Mouse (Mus musculus) cerebellum, adult (tissue): ENCODE data around the gene Adamts18.

Source experiments
- ATAC-seq: cut with Nextera tagmentation; 2 replicates; pipeline ENCODE4 v1.9.2; 2017; ENCODE audit warnings: mild to moderate bottlenecking, moderate library complexity, mixed read lengths; ENCODE audit not compliant: insufficient number of reproducible peaks, low FRiP score, low TSS enrichment

Adamts18 gene

DNA sequence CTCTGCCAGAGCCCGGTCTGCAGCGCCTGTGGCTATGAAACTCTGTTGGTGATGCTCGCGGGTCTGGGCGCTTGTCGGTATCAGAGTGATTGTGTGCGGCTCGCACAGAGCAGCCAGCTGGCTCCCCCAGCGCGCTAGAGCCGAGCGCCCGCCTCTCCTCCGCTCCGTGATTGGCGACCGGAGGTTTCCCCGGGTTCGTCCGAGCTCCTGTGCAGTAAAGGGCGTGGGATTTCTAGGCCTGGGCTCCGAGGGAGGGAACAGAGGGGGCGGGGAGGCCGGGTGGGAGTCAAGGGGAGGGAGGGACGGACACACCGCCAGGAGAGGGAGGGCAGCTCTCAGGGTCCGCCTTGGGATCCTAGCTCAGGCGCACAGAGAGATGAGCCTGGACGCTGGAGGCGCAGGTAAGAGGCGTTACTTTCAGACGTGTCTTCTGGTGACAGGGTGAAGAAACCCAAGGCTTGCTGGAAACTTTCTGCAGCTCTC, at the start of gene Adamts18:
Gene Adamts18 (minus strand): TSS at position 86 of the 483 bp plus-strand sequence.
- peak; percentile 72 for ATAC-seq

DNA sequence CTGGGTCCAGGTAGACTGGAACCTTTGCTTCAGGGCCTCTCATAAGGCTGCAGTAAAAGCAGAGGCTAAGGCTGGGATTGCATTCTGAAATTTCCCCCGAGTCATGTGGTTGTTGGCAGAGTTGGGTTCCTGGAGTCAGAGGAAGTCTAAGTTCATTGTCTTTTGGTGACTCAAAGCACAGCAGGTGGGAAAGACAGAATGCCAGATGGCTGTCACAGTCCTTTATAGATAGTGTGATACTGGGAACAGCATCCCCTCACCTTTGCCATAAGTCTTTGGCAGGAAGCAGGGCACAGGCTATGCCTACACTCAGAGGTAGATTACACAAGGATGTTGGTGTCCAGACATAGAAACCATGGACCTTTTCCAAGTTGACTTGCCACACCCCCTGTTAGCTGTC, 47.9 kb upstream of the Adamts18 start:
- no peak; the same call in 1 of the 2 replicates for ATAC-seq

DNA sequence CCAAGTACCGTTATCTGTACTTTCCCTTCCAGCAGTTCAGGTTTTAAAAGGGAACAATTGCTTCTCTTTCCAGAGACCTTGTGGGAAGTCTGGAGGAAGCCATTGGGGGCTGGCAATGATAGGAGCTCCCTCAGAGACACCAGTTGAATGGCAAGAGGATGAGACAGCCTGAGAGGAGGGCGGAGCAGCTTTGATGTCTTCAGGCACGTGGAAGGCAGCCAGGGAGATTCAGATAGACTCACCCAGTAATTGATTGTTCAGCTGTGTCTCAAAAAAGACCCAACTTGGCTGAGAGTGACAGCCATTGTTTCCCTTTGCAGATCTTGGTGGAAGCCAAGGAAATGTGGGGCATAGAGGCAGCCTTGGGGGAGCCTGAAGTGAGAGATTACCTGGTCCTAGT, 42.8 kb upstream of the Adamts18 start:
- ATAC-seq = no peak

DNA sequence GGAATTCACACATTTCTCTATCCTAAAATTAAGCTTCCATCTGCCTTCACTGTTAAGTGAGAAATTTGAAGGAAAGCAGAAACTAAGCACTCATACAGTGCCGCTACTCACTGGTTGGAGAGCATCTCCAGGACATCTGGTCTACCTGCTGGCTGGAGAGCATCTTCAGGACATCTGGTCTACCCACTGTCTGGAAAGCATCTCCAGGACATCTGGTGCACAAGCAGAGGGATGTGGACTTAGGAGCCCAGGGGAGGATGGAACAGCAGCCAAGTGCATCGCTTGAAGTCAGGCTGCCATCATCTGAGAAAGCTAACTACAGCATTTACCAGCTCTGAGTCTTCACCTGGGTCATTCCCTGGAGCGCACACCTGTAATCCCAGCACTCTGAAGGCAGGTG, 38.0 kb upstream of the Adamts18 start:
- ATAC-seq = no peak

DNA sequence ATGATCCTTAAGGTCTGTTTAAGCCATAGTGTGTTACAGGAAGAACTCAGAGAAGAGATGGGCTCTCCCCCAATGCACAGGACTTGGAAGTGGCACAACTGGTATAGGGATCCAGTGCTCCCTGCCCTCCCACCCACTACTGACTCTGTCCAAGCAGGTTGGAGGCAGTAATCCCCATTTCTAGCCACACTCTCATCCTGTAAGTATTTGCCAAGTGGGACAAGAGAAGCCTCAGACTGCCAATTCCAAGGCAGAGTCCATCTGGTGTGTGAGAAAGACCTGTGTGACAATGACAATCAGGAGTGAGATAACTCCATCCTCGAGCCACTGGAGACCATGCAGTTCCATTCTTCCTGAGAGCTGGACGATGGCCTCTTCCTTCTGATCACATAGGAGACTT, 36.6 kb upstream of the Adamts18 start:
- ATAC-seq = peak; percentile 97

DNA sequence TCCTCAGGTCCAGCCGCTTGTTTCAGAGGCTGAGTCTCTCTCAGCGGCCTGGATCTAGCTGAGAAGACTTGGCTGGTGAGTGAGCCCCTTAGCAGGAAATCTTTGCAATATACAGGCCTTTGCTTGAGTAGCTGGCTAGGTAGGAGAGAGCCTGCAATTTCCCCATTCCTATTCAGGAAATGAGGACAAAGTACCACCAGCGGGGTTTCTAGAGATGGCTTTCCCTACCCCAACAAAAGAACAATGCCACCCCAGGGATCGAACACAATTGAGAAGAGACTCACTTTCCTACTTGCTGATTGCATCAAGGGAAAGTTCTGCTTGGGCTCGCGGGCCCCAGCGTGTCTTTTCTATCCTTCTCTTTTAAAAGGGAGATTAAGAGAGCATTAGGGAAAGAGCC, 35.5 kb upstream of the Adamts18 start:
- ATAC-seq = no peak

DNA sequence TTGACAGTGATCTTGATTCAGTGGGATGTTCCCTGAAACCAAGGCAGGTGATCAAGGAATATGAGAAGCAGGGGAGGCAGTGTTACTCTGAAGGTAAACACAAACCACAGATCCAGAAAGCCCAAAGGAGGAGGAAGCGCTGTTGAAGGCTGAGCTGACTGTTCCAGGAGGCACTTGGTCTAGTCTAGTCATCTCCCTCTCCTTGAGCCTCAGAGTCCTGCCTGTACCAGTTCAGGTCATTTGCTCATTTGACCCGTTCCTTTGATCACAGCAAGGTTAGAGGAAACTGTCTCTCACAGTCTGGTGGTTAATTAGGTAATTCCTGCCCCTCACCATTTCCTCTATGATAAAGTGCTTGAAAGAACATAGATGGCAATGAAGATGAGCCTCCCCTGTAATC, 34.0 kb upstream of the Adamts18 start:
- ATAC-seq = no peak

DNA sequence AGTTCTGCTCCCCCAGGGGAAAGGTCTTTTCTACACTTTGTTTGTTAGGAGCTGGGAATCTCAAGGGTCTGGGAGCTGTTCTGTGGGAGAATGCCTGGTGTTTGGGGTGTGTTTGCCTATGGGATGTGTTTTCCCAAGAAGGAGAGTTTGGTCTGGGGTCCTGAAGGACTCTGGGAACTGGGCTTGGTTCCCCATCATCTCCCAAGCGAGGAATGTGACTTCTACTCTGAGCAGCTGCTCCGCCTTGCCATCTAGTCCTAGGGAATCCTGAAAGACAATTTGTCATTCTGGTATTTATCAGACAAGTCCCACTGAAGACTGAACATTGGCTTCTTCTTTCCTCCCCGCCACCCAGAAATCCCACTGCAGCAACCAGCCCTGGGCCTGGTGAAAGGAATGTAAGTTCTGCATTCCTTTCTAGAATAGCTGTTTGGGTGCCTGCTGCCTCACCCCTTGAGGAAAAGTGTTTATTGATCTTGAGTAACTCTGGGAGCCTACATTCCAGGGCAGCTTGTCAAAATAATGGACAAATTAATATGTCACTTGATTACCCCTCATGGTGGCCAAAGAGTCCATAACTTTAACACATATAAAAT, 30.0 kb upstream of the Adamts18 start:
- ATAC-seq = no peak

DNA sequence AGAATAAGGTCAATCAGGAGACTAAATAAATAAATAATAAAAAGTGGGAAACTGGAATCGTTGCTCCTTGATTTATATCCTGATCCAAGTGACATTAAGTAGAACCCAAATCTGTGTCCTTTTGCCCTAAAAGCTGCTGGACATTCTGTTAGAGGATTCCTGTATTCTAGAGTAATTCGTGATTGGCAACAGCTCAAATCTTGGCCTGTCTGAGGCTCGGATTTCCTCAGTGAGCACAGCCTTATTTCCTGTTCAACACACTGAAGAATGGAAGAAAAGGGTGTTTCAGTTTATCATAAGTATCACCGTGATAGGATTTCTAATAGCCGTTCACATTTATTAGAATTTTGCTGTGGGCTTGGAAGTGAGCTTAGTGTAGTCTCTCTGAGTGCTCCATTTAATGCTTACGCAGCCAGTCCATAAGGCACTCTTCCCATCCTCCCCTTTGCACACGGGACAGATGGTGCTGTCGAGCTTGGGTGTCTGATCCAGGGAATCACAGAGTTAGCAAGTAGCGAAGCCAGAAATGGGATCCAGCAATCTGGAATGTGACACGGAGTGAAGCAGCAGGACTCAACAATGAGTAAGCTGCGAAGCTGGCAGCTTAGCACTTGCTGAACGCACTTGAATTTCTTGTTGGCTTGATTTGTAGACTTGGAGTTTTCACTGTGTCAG, 25.0 kb upstream of the Adamts18 start:
- peak; percentile 99 for ATAC-seq

DNA sequence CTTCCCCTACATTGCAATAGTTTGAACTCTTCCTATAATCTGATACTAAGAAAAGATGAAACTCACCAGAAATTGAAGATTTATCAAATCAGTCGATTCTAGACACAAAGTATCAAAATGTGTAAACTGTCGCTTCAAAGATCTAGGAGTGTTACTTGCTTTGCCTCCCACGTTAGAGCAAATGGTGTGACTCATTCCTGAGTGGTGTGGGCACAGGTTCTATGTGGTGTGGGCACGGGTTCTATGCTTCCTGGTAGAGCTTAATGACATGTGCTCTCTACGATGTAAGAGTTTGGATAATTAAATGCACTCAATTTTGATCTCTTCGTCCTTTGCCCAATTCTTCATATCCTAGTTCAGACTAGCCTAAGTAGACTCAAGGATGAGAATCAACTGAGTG, 23.9 kb upstream of the Adamts18 start:
- ATAC-seq = no peak

DNA sequence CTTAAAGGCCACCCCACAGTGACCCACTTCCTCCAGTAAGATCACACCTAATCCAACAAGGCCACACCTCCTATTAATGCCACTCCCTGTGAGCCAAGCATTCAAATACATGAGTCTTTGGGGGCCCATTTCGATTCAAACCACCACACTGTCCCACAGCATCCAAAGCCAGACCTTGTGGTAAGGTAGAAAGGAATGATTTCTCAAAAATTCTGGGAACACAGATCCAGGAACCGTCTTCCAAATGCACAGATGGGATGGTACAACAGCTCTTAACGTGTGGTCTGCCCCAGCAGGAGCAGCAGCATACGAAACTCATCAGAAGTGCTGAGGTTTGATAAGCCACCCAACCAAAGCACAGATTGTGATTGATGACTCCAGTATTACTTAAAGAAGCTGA, 18.0 kb upstream of the Adamts18 start:
- no peak for ATAC-seq

DNA sequence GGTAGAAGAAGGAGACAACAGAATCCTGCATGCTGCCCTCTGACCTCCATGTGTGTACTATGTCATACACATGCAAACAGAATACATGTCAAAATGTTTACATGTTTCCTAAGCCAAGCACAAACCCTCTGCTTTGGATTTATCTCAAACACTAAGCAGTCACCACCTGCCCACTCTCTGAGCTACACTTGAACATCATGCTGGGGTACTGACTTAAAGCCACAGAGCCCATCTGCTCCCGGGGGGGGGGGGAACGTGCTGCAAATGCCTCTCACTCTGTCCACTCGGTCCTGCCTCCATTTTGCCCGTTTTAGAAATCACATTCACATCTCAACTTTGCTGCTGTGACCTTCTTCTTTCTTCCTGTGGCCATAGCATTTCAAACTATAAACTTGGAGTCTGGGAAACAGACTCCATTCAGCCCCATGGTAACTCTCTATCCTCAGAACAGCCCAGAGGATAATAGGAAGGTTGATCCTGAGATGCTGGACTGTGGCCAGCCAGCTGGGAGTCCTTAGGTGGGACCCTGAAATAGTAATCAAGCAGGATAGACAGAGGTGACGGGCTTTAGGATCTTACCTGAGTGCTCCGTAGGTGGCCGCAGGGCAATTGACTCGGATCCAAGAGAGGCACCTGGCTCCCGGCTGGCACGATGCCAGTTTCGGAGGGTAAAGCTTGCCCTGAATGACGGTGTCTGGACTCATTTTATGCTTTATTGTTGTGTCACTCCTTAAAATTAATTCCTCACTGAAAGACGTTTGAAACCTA, 17.0 kb upstream of the Adamts18 start:
- ATAC-seq = peak; percentile 64

DNA sequence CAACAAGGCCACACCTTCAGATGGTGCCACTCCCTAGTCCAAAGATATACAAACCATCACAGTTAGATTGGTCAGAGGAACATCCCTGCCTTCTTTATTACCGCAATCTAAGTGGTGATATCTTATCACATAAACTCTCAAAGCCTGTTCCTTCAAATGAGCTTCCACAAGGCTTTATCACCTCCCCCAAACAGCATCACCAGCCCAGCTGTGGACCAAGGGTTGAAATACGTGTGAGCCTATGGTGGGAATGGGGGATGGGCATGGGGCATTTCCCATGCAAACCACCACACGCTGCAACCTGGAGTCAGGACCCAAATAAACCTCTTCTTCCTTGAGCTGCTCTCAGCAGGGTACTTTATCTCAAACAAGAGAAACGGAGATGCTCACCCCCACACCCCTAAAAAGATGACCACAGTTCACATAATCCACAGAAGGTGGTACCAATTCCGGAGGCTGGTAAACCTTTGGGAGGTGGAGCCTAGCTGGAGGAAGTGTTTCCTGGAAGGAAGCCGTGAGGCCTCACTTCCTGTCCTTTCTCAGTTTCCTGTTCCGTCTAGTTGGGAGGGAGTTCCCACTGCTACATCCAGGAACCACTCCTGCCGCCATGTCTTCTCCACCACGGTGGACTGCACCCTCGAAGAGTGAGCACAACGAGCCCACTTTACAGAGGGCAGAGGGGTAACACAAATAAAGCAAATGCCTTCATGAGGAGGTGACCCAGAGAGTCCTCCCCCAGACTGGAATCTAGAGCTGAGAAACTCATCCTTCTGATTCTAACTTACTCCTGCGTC, 11.5 kb upstream of the Adamts18 start:
- no peak for ATAC-seq

DNA sequence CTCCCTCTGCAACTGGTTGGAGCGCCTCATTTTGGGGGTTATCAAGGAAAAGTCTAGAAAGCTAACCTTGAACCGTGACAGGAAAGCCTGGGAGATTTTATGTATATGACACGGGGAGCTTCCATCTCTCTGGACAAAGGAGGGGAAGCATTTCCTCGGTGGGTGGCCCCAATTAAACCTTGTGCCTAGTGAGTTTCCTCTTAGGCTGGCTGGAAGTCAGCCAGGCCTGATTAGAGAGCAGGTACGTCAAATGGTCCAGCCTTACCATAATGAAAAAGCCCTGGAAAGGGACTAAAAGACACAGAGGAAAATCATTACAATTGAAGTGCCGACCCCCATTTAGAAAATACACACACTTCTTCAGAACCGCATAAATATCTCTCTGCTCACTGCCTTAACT, 10.3 kb upstream of the Adamts18 start:
- ATAC-seq = no peak

DNA sequence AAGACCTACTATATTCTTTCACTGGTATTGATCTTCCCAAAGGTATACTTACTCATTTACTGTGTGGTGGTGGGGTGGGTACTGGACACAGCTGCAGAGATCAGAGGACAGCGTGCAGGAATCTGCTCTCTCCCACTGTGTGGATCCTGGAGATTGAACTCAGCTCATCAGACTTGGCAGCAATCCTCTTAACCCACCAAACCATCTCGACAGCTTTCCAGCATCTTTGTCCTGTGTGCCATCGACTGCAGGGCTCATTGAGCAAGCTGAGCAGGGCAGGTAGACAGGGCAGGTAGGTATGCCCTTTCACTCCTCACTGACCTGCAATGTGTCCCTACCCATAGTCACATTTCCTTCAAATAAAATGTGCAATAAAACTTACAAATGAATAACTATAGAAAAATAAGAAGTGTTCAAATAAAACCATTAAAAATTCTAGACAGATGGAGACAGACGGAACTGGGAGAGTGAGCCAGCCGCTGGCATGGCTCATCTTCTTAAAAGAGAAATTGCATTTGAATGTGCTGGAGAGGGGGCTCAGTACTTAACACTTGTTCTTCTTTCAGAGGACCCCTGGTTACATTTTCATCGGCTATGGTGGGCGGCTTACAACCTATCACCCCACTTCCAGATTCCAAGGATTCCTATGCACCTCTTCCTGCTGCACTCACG, 6.2 kb upstream of the Adamts18 start:
- ATAC-seq = no peak

DNA sequence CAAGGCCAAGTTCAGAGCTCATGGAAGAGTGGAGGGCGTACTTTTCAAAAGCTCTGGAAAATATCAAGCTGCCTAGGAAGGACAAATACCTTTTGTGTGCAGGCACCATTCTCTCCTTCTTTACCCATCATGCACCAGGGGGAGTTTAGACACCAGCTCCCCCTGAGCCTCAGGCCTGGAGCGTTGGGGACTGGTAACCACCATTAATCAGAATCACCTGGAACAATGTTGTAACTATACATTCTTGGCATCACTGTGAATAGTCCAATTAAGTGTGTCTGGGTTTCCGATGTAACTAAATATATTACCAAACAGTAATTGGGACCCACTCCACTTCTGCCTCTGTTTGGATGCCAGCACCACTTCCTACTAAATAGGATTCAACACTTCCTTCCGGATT, 5.2 kb upstream of the Adamts18 start:
- ATAC-seq = no peak

DNA sequence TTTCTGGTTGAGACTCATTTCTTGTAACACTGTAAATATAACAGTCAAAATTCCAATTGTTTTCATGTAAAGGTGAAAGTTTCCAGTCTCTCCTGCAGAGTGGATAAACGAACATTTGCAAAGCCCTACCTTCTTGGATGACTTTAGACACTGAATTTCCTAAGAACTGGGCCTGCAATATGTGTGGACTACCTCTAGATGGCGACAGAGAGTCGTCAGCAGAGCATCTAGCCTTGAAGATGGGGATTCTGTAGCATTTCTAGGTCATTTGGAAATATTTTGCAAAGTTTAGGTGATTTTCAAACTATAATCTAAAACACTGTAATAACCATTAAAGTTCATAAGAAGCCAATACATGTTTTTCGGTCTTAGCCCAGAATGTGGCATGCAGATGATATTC, 3.1 kb upstream of the Adamts18 start:
- no peak for ATAC-seq

DNA sequence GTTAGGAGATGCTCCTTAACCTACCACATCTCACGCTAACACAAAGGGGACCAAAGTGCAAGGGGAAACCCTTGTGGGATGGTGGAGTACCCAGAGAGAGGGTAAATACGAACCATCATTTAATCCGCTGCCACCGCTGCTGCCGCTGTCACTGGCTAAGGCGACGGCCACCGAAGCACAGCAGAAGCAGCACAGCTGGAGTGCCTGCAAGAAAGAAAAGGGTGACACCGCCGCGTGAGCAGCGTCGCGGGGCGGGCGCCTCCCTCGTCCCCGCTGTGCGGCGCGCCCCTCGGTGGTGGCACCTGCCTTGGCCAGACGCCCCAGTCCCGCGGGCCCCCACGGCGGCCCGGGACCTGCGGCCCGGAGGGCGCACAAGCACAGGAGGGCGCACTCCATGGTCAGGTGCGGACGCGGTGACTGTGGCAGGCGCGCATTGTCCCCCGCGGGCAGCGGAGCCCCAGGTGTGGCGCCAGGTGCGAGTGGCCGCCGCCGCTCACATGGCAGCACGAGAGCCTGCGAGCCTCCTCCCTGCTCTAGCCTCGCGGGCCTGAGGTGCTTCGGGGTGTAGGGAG, 371 bp downstream of the Adamts18 start:
- ATAC-seq = peak; percentile 1

DNA sequence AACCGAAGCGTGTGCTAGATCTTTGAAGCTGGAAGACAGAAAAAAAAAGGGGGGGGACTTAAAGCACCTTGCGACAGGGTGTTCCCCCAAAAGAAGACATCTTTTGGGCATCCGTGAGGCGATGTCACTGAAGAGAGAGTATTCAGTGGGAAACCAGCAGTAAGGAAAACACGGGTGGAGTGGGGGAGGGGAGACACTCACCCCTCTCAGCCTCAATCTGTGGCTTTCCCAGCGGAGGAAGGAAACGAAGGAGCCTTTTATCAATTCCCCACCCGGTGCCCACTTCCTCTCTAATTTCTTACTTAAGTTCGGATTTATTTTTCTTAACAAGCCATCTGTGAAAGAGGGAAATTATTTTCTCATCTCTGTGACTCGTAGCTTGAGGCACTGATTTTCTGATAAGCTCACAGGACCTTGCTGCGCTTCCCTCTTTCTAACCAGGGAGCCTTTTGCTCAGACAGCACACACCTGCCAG, 895 bp downstream of the Adamts18 start:
- no peak for ATAC-seq

DNA sequence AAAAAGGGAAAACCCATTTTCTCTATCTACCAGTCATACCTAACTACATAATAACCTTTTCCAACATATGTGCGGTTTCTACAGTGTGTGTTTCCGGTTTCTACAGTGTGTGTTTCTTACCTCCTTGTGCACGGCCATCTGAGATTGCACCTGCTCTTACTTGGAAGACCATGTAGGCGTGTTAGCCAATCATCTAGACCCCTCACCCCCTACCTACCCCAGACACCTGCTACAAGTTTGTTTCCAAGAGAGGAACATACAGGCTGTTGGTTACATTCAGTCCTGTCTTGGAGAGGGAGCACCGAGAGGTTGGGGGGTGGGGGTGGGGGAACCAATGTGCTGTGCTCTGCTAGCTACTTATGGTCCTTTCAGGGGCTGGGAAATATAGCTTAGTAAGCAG, 1.9 kb downstream of the Adamts18 start:
- no peak for ATAC-seq
